Mouse (Mus musculus) forebrain, postnatal 0 days (tissue): ENCODE data around the gene Ahdc1. TPM values are rescaled to one million over a fixed set of nuclear protein-coding genes. Genes with fewer than 3 reads are reported as not detected.

Experiments used
- ATAC-seq: fragments of 200-750 bp; cut with Nextera tagmentation; 2 replicates; pipeline ENCODE4 v1.8.0; 2017; ENCODE audit warnings: mild to moderate bottlenecking, moderate library complexity
- DNase-seq: peaks from one replicate; pipeline ENCODE4 v3.0.0-alpha.2; 2015
- H3K27ac ChIP-seq: fragments of 300-500 bp; sonication (generic); 2 replicates; pipeline ENCODE4 v1.5.1; 2014; ENCODE audit warnings: low read depth, mild to moderate bottlenecking, antibody characterized with exemption, low read length, moderate library complexity, mixed read lengths
- H3K27me3 ChIP-seq: fragments of 300-500 bp; sonication (generic); 2 replicates; pipeline ENCODE4 v1.6.1; 2014; ENCODE audit warnings: mild to moderate bottlenecking, low read length, mixed read lengths; ENCODE audit not compliant: insufficient read depth
- H3K36me3 ChIP-seq: fragments of 300-500 bp; sonication (generic); 2 replicates; pipeline ENCODE4 v1.6.1; 2014; ENCODE audit warnings: mild to moderate bottlenecking, moderate library complexity; ENCODE audit not compliant: insufficient read depth
- H3K4me1 ChIP-seq: fragments of 300-500 bp; sonication (generic); 2 replicates; pipeline ENCODE4 v1.6.1; 2014; ENCODE audit warnings: antibody characterized with exemption; ENCODE audit not compliant: insufficient read depth
- H3K4me2 ChIP-seq: fragments of 300-500 bp; sonication (generic); 2 replicates; pipeline ENCODE4 v1.6.1; 2014; ENCODE audit warnings: low read depth, mild to moderate bottlenecking, moderate library complexity
- H3K4me3 ChIP-seq: fragments of 300-500 bp; sonication (generic); 2 replicates; pipeline ENCODE4 v1.5.1; 2014; ENCODE audit warnings: low read depth, low read length, mixed read lengths
- H3K9ac ChIP-seq: fragments of 300-500 bp; sonication (generic); 2 replicates; pipeline ENCODE4 v1.6.1; 2014; ENCODE audit warnings: mild to moderate bottlenecking
- H3K9me3 ChIP-seq: fragments of 300-500 bp; sonication (generic); 2 replicates; pipeline ENCODE4 v1.6.1; 2016; ENCODE audit warnings: low read length
- CTCF ChIP-seq: sonication (generic); IDR thresholded peaks from 2 replicates; pipeline ENCODE4 v1.5.1; 2016; ENCODE audit warnings: antibody characterized with exemption, control low read depth, low read depth
- WGBS: fragments of 180-500 bp; shearing (Covaris S2); extraction: QIAGEN DNeasy Blood & Tissue Kit; methylation state at CpG from one replicate; pipeline ENCODE4 v1.1.7; 2014; 5-methylcytosine and 5-hydroxymethylcytosine counted together
- polyA plus RNA-seq: library from polyadenylated mRNA; unstranded; fragments of >200 nt; fragmentation: Nextera tagmentation; extraction: Ambion mirVana; gene quantifications from 2 replicates; pipeline ENCODE4 v1.2.1, GENCODE M21; 2015
- total RNA-seq: library from RNA; depleted of rRNA; stranded (reverse); fragments of >200 nt; gene quantifications from 2 replicates; pipeline ENCODE4 v1.2.3, GENCODE M21; 2014

The Ahdc1 gene
- total and polyA plus RNA-seq, 2 experiments from 2014 or later = 8.4 to 82.4 TPM

GRCm38 (mm10) chr4:133038521-133039115 is 27.6 kb downstream of the Ahdc1 start:
- peak overlapping the region; percentile 35; the same call in 1 of the 2 replicates for H3K27ac ChIP-seq

GRCm38 (mm10) chr4:133039116-133039819 is 28.2 kb downstream of the Ahdc1 start:
- ATAC-seq = no peak
- H3K9ac ChIP-seq = peak overlapping the region; percentile 60
- DNase-seq = no peak
- no peaks in the 10 kb centered on the region for H3K36me3 ChIP-seq
- no peaks in the 10 kb centered on the region for H3K27me3 ChIP-seq
- H3K27ac ChIP-seq = peak overlapping the region; percentile 35; the same call in 1 of the 2 replicates
- peak overlapping the region; percentile 99 for H3K4me2 ChIP-seq
- peaks cover 31% of the 10 kb centered on the region for H3K4me1 ChIP-seq
- H3K9me3 ChIP-seq = no peaks in the 10 kb centered on the region
- H3K4me3 ChIP-seq = peak overlapping the region; percentile 48
- no peak for TF ChIP-seq CTCF
- WGBS = 5% methylated on average over 52 of the region's 77 CpGs

More at GRCm38 (mm10) chr4:133038521-133039115, 27.6 kb downstream of the Ahdc1 start:
- Histone ChIP-seq H3K36me3 (no peaks in the 10 kb centered on the region), H3K9ac (peak overlapping the region; percentile 60), H3K4me1 (peaks cover 27% of the 10 kb centered on the region), H3K4me2 (peak overlapping the region; percentile 99), H3K9me3 (no peaks in the 10 kb centered on the region), H3K4me3 (peak overlapping the region; percentile 48), H3K27me3 (no peaks in the 10 kb centered on the region)
- ATAC-seq (peak; percentile 35; the same call in 1 of the 2 replicates), DNase-seq (no peak)
- WGBS = 3% methylated on average over 67 of the region's 76 CpGs
- 0 out of 2 replicates have a peak, but pooled peaks have one; percentile 9 for TF ChIP-seq CTCF

GRCm38 (mm10) chr4:133039832-133040231 is 28.8 kb downstream of the Ahdc1 start:
- Histone ChIP-seq H3K36me3 (no peaks in the 10 kb centered on the region), H3K4me2 (peak overlapping the region; percentile 99; the same call in 1 of the 2 replicates), H3K27ac (no peak overlapping the region), H3K4me1 (peaks cover 31% of the 10 kb centered on the region), H3K4me3 (no peak overlapping the region; the same call in 1 of the 2 replicates), H3K9ac (no peak overlapping the region), H3K9me3 (no peaks in the 10 kb centered on the region), H3K27me3 (no peaks in the 10 kb centered on the region)
- TF ChIP-seq CTCF = no peak
- DNase-seq (no peak), ATAC-seq (no peak)
- WGBS = 23% methylated on average over 18 of the region's 18 CpGs

GRCm38 (mm10) chr4:133040241-133040904 is 29.3 kb downstream of the Ahdc1 start:
- TF ChIP-seq CTCF = no peak
- Histone ChIP-seq H3K4me3 (no peak overlapping the region), H3K9ac (no peak overlapping the region), H3K4me1 (peaks cover 33% of the 10 kb centered on the region), H3K27ac (no peak overlapping the region), H3K36me3 (no peaks in the 10 kb centered on the region), H3K27me3 (no peaks in the 10 kb centered on the region), H3K9me3 (no peaks in the 10 kb centered on the region), H3K4me2 (no peak overlapping the region)
- WGBS = 55% methylated on average over 14 of the region's 14 CpGs
- ATAC-seq (no peak), DNase-seq (no peak)

GRCm38 (mm10) chr4:133042244-133042643 is 31.2 kb downstream of the Ahdc1 start:
- DNase-seq (no peak), ATAC-seq (no peak)
- Histone ChIP-seq H3K4me3 (no peak overlapping the region), H3K4me1 (peaks cover 52% of the 10 kb centered on the region), H3K9ac (peak overlapping the region; percentile 41; the same call in 1 of the 2 replicates), H3K27me3 (no peaks in the 10 kb centered on the region), H3K27ac (peak overlapping the region; percentile 76), H3K9me3 (no peaks in the 10 kb centered on the region), H3K36me3 (no peaks in the 10 kb centered on the region), H3K4me2 (peak overlapping the region; percentile 37)
- TF ChIP-seq CTCF = no peak
- 37% methylated on average over 4 of the region's 4 CpGs for WGBS

- WGBS = 5% methylated on average over 28 of the region's 28 CpGs
- H3K36me3 ChIP-seq = no peaks in the 10 kb centered on the region
- DNase-seq (peak; percentile 83), ATAC-seq (peak; percentile 84)
- peak overlapping the region; percentile 76 for H3K27ac ChIP-seq
- H3K9me3 ChIP-seq = no peaks in the 10 kb centered on the region
- H3K4me1 ChIP-seq = peaks cover 57% of the 10 kb centered on the region
- H3K9ac ChIP-seq = peak overlapping the region; percentile 41
- no peak for TF ChIP-seq CTCF
- H3K4me3 ChIP-seq = no peak overlapping the region
- H3K27me3 ChIP-seq = no peaks in the 10 kb centered on the region
- H3K4me2 ChIP-seq = peak overlapping the region; percentile 37
Measured at GRCm38 (mm10) chr4:133042651-133043635, 31.9 kb downstream of the Ahdc1 start.
